In genomic region chr5:113457260-113457659, GRCm38 (mm10) we compare ENCODE assay signal across 23 mouse cellular contexts. TPM values are rescaled to one million over a fixed set of nuclear protein-coding genes. Genes with fewer than 3 reads are reported as not detected.
A peak's percentile ranks its signal among the peaks of the same experiment; 100 is the strongest.
DNase-seq lines count a peak whose midpoint lies in the region; ATAC-seq and TF ChIP-seq lines count a peak whose summit lies in the region.
"Had no signal": no experiment of that assay in that cellular context is flagged by ENCODE, and none has a peak within 500 bp of the region (broad histone marks: within the 10 kb centered on the region; RNA-seq: fewer than 3 reads in every experiment).

No protein-coding gene starts in this region.

- no peak for TF ChIP-seq CTCF in kidney, adult 2 months (conservative IDR thresholded peaks at IDR 0.05; ENCODE audit: insufficient read depth, insufficient read length, low read depth, low read length)

- no peak for TF ChIP-seq POLR2A in kidney, adult 2 months (IDR thresholded peaks at IDR 0.05; ENCODE audit: low read depth, low read length)

- 52% methylated on average over 6 of the region's 6 CpGs for WGBS in forebrain, embryonic 14.5 days
- WGBS in forebrain, embryonic 16.5 days: 32% methylated on average over 6 of the region's 6 CpGs
- WGBS in midbrain, embryonic 14.5 days: 39% methylated on average over 6 of the region's 6 CpGs
- WGBS in midbrain, embryonic 11.5 days: 76% methylated on average over 6 of the region's 6 CpGs
- 75% methylated on average over 6 of the region's 6 CpGs for WGBS in kidney, adult 2 months

- H3K4me1 ChIP-seq in forebrain, embryonic 14.5 days (ENCODE audit: control insufficient read depth, insufficient read depth, low read length): peaks cover 21% of the 10 kb centered on the region
- H3K4me1 ChIP-seq in forebrain, embryonic 16.5 days (replicated peaks; ENCODE audit: control insufficient read depth, insufficient read depth, low read length): peaks cover 24% of the 10 kb centered on the region
- H3K4me1 ChIP-seq in midbrain, embryonic 14.5 days (ENCODE audit: control insufficient read depth, insufficient read depth, low read length): peaks cover 36% of the 10 kb centered on the region
- H3K4me1 ChIP-seq in midbrain, embryonic 11.5 days (ENCODE audit: control insufficient read depth, insufficient read depth, low read length): peaks cover 23% of the 10 kb centered on the region
- H3K4me1 ChIP-seq in kidney, adult 2 months (ENCODE audit: control insufficient read depth, insufficient read depth, low read length): no peaks in the 10 kb centered on the region
- H3K4me1 ChIP-seq: heart, embryonic 15.5 days; liver, embryonic 12.5 days; megakaryocyte, embryonic 14.5 days had no signal

- no peak overlapping the region for H3K4me3 ChIP-seq in forebrain, embryonic 14.5 days (ENCODE audit: low read depth, low read length)
- no peak overlapping the region for H3K4me3 ChIP-seq in forebrain, embryonic 16.5 days (replicated peaks; ENCODE audit: low read length)
- H3K4me3 ChIP-seq in midbrain, embryonic 14.5 days (replicated peaks; ENCODE audit: low read depth, low read length): no peak overlapping the region
- no peak overlapping the region for H3K4me3 ChIP-seq in midbrain, embryonic 11.5 days (ENCODE audit: low read depth, low read length)
- H3K4me3 ChIP-seq in kidney, adult 2 months (ENCODE audit: insufficient read depth, low read depth, low read length): no peak overlapping the region
- H3K4me3 ChIP-seq: embryonic facial prominence, embryonic 12.5 days; erythroblast, embryonic 14.5 days; forebrain, embryonic 13.5 days; heart, embryonic 15.5 days; intestine, embryonic 15.5 days; liver, embryonic 12.5 days; megakaryocyte, embryonic 14.5 days; myocyte had no signal

- no peak overlapping the region for H3K4me2 ChIP-seq in forebrain, embryonic 14.5 days (ENCODE audit: low read length)
- no peak overlapping the region for H3K4me2 ChIP-seq in forebrain, embryonic 16.5 days (ENCODE audit: low read length)
- H3K4me2 ChIP-seq in midbrain, embryonic 14.5 days (ENCODE audit: low read length): no peak overlapping the region
- H3K4me2 ChIP-seq in midbrain, embryonic 11.5 days: no peak overlapping the region
- H3K4me2 ChIP-seq: embryonic facial prominence, embryonic 12.5 days; forebrain, embryonic 13.5 days; heart, embryonic 15.5 days; intestine, embryonic 15.5 days; liver, embryonic 12.5 days had no signal

- 0 out of 2 replicates have a peak, but pooled peaks cover 9% of the 10 kb centered on the region for H3K27me3 ChIP-seq in forebrain, embryonic 14.5 days (replicated peaks; ENCODE audit: control insufficient read depth, insufficient read depth, low read length)
- no peaks in the 10 kb centered on the region for H3K27me3 ChIP-seq in forebrain, embryonic 16.5 days (replicated peaks; ENCODE audit: control insufficient read depth, insufficient read depth, low read length)
- no peaks in the 10 kb centered on the region for H3K27me3 ChIP-seq in midbrain, embryonic 14.5 days (ENCODE audit: control insufficient read depth, insufficient read depth, low read length)
- no peaks in the 10 kb centered on the region; the same call in 1 of the 2 replicates for H3K27me3 ChIP-seq in midbrain, embryonic 11.5 days (ENCODE audit: control insufficient read depth, insufficient read depth, low read length)
- no peaks in the 10 kb centered on the region for H3K27me3 ChIP-seq in kidney, adult 2 months (replicated peaks; ENCODE audit: control insufficient read depth, insufficient read depth, low read length)

- no peaks in the 10 kb centered on the region for H3K36me3 ChIP-seq in forebrain, embryonic 14.5 days (ENCODE audit: control insufficient read depth, insufficient read depth, low read length)
- no peaks in the 10 kb centered on the region for H3K36me3 ChIP-seq in forebrain, embryonic 16.5 days (ENCODE audit: control insufficient read depth, insufficient read depth)
- no peaks in the 10 kb centered on the region for H3K36me3 ChIP-seq in midbrain, embryonic 14.5 days (ENCODE audit: control insufficient read depth, insufficient read depth, low read length)
- H3K36me3 ChIP-seq in midbrain, embryonic 11.5 days (ENCODE audit: control insufficient read depth, insufficient read depth, low read length): no peaks in the 10 kb centered on the region
- H3K36me3 ChIP-seq in kidney, adult 2 months (ENCODE audit: control insufficient read depth, insufficient read depth, low read length): no peaks in the 10 kb centered on the region
- H3K36me3 ChIP-seq: embryonic facial prominence, embryonic 12.5 days; heart, embryonic 15.5 days; intestine, embryonic 15.5 days; liver, embryonic 12.5 days had no signal

- no peak for ATAC-seq in forebrain, embryonic 14.5 days
- no peak for ATAC-seq in forebrain, embryonic 16.5 days
- no peak for ATAC-seq in midbrain, embryonic 14.5 days (ENCODE audit: low FRiP score, low TSS enrichment)
- ATAC-seq in midbrain, embryonic 11.5 days (ENCODE audit: low FRiP score): no peak
- ATAC-seq: activated CD4-positive, CD25-positive, alpha-beta regulatory T cell, adult 4 months; CD4-positive, CD25-positive, alpha-beta regulatory T cell, adult 4 months; forebrain, embryonic 13.5 days; intestine, embryonic 15.5 days; liver, embryonic 12.5 days had no signal

- H3K9me3 ChIP-seq in forebrain, embryonic 14.5 days (replicated peaks; ENCODE audit: control insufficient read depth, low read length): no peaks in the 10 kb centered on the region
- peaks cover 3% of the 10 kb centered on the region; the same call in 1 of the 2 replicates for H3K9me3 ChIP-seq in forebrain, embryonic 16.5 days (ENCODE audit: control insufficient read depth, low read length)
- no peaks in the 10 kb centered on the region for H3K9me3 ChIP-seq in midbrain, embryonic 14.5 days (ENCODE audit: control insufficient read depth, low read length)
- no peaks in the 10 kb centered on the region for H3K9me3 ChIP-seq in midbrain, embryonic 11.5 days (ENCODE audit: control insufficient read depth, low read length)
- H3K9me3 ChIP-seq: embryonic facial prominence, embryonic 12.5 days; heart, embryonic 15.5 days; intestine, embryonic 15.5 days; liver, embryonic 12.5 days had no signal

- intact Hi-C loops in gastrocnemius, postnatal 14 days (cut with DNase I; ENCODE audit: low total_unique reads): no loop called here

- H3K27ac ChIP-seq in forebrain, embryonic 14.5 days (ENCODE audit: low read depth, low read length): no peak overlapping the region
- no peak overlapping the region for H3K27ac ChIP-seq in forebrain, embryonic 16.5 days (ENCODE audit: low read length)
- 0 out of 2 replicates have a peak overlapping the region, but pooled peaks have one; percentile 16 for H3K27ac ChIP-seq in midbrain, embryonic 14.5 days (replicated peaks; ENCODE audit: low read depth, low read length)
- no peak overlapping the region for H3K27ac ChIP-seq in midbrain, embryonic 11.5 days (ENCODE audit: low read depth, low read length)
- H3K27ac ChIP-seq in kidney, adult 2 months (ENCODE audit: insufficient read depth, low read depth, low read length): no peak overlapping the region
- H3K27ac ChIP-seq: embryonic facial prominence, embryonic 12.5 days; forebrain, embryonic 13.5 days; heart, embryonic 15.5 days; intestine, embryonic 15.5 days; liver, embryonic 12.5 days had no signal

- H3K9ac ChIP-seq in forebrain, embryonic 14.5 days (ENCODE audit: low read length): no peak overlapping the region
- no peak overlapping the region for H3K9ac ChIP-seq in forebrain, embryonic 16.5 days (replicated peaks; ENCODE audit: low read depth, low read length)
- H3K9ac ChIP-seq in midbrain, embryonic 14.5 days (replicated peaks; ENCODE audit: low read length): no peak overlapping the region
- no peak overlapping the region for H3K9ac ChIP-seq in midbrain, embryonic 11.5 days (ENCODE audit: low read length)
- H3K9ac ChIP-seq: embryonic facial prominence, embryonic 12.5 days; forebrain, embryonic 13.5 days; heart, embryonic 15.5 days; intestine, embryonic 15.5 days; liver, embryonic 12.5 days had no signal

- peak; percentile 37 for DNase-seq in forebrain, embryonic 14.5 days (ENCODE audit: low spot score)
- DNase-seq in midbrain, embryonic 14.5 days: peak; percentile 58
- DNase-seq in midbrain, embryonic 11.5 days (ENCODE audit: low spot score, missing footprints): no peak
- DNase-seq in cerebellum, postnatal 10 days: peak; percentile 89 to 92
- DNase-seq in gastrocnemius, postnatal 14 days: no peak
- DNase-seq in kidney, adult 2 months: no peak
- DNase-seq: adrenal gland, postnatal 10 days; gastrocnemius, postnatal 25 days; heart, postnatal 4 days; kidney, postnatal 36 days; lung, adult 2 months had no signal

RNA-seq across cellular contexts. Expression of gene Wscd2, which starts 32.9 kb away (rescaled TPM):
- polyA plus RNA-seq in forebrain, embryonic 14.5 days (2014; fragmentation: Nextera tagmentation; extraction: Ambion mirVana): 3.4 and 5.3 TPM in 2 replicates
- 6.6 and 11.3 TPM in 2 replicates for polyA plus RNA-seq in forebrain, embryonic 16.5 days (2015; fragmentation: Nextera tagmentation; extraction: Ambion mirVana)
- polyA plus RNA-seq in midbrain, embryonic 14.5 days (2014; fragmentation: Nextera tagmentation; extraction: Ambion mirVana): 10.7 and 12.0 TPM in 2 replicates
- 8.0 and 9.1 TPM in 2 replicates for polyA plus RNA-seq in midbrain, embryonic 11.5 days (2014; fragmentation: Nextera tagmentation; extraction: Ambion mirVana)
- under 1 TPM; 0.44 to 0.72 TPM for total RNA-seq in gastrocnemius, postnatal 14 days (2021)
- 9.0 and 10.1 TPM in 2 replicates for polyA plus RNA-seq in kidney, adult 2 months (2012; rRNA removed)
- total RNA-seq: common myeloid progenitor, adult 5-6 weeks had no signal
- polyA plus RNA-seq: erythroblast, embryonic 14.5 days; myocyte had no signal

Comparison
In these comparisons a context has a peak if more than half of its experiments do, and no peak if none do; other contexts are left out.
1. DNase-seq: peak in forebrain, embryonic 14.5 days (single experiment), midbrain, embryonic 14.5 days (single experiment) and cerebellum, postnatal 10 days (2 of 2); none in midbrain, embryonic 11.5 days (single experiment), gastrocnemius, postnatal 14 days (single experiment) and kidney, adult 2 months (single experiment).